Mouse (Mus musculus): Measurements from ENCODE around the gene Slc9a9. TPM values are rescaled to one million over a fixed set of nuclear protein-coding genes. Genes with fewer than 3 reads are reported as not detected.
A peak's percentile ranks its signal among the peaks of the same experiment; 100 is the strongest.

The Slc9a9 gene
- total RNA-seq, 2 experiments from 2014 or later, result 1.6 to 2.4 TPM

GRCm38 (mm10) chr9:95078626-95079025, 408.9 kb downstream of the Slc9a9 start:
- DNase-seq, result no peak

GRCm38 (mm10) chr9:95079951-95080350, 410.2 kb downstream of the Slc9a9 start:
- no peak for DNase-seq

- DNase-seq, result no peak
These were observed 416.6 kb downstream of the Slc9a9 start for GRCm38 (mm10) chr9:95086109-95086821.

GRCm38 (mm10) chr9:95088221-95088620, 418.5 kb downstream of the Slc9a9 start:
- DNase-seq, result no peak

GRCm38 (mm10) chr9:95089050-95089449, 419.3 kb downstream of the Slc9a9 start:
- no peak for DNase-seq

- DNase-seq, result no peak
These were observed 426.8 kb downstream of the Slc9a9 start for GRCm38 (mm10) chr9:95096486-95096885.

GRCm38 (mm10) chr9:95105768-95106167, 436.1 kb downstream of the Slc9a9 start:
- DNase-seq, result no peak

- no peak for DNase-seq
These were observed 440.1 kb downstream of the Slc9a9 start for GRCm38 (mm10) chr9:95109799-95110198.

- DNase-seq, result no peak
These were observed 441.1 kb downstream of the Slc9a9 start for GRCm38 (mm10) chr9:95110768-95111167.

GRCm38 (mm10) chr9:95111732-95112131, 442.0 kb downstream of the Slc9a9 start:
- no peak for DNase-seq

- peak in 1 of 2 experiments; percentile 16 for DNase-seq
These were observed 443.7 kb downstream of the Slc9a9 start for GRCm38 (mm10) chr9:95113157-95114135.

- DNase-seq, result peak in 1 of 2 experiments; percentile 31
These were observed 450.4 kb downstream of the Slc9a9 start for GRCm38 (mm10) chr9:95120062-95120461.

GRCm38 (mm10) chr9:95121151-95121835, 451.6 kb downstream of the Slc9a9 start:
- no peak for DNase-seq

- DNase-seq, result no peak
These were observed 456.0 kb downstream of the Slc9a9 start for GRCm38 (mm10) chr9:95125683-95126082.

- no peak for DNase-seq
These were observed 458.1 kb downstream of the Slc9a9 start for GRCm38 (mm10) chr9:95127774-95128173.

- peak in 1 of 2 experiments; percentile 34 for DNase-seq
These were observed 479.6 kb downstream of the Slc9a9 start for GRCm38 (mm10) chr9:95149206-95149729.

- DNase-seq, result peak in 1 of 2 experiments; percentile 42
These were observed 480.4 kb downstream of the Slc9a9 start for GRCm38 (mm10) chr9:95150096-95150495.

GRCm38 (mm10) chr9:95150597-95150996, 480.9 kb downstream of the Slc9a9 start:
- DNase-seq, result no peak

- DNase-seq, result no peak
These were observed 481.3 kb downstream of the Slc9a9 start for GRCm38 (mm10) chr9:95150998-95151397.

- no peak for DNase-seq
These were observed 482.0 kb downstream of the Slc9a9 start for GRCm38 (mm10) chr9:95151746-95152145.

- no peak for DNase-seq
These were observed 484.3 kb downstream of the Slc9a9 start for GRCm38 (mm10) chr9:95153966-95154365.

- no peak for DNase-seq
These were observed 488.2 kb downstream of the Slc9a9 start for GRCm38 (mm10) chr9:95157948-95158347.
